Mouse (Mus musculus): Measurements from ENCODE around the gene Snapc5.
"Not testable (repeated sequence)": the region's sequence is repeated elsewhere in the genome, so short reads cannot be mapped to it uniquely, and the experiment has no call there.

Snapc5 gene

DNA sequence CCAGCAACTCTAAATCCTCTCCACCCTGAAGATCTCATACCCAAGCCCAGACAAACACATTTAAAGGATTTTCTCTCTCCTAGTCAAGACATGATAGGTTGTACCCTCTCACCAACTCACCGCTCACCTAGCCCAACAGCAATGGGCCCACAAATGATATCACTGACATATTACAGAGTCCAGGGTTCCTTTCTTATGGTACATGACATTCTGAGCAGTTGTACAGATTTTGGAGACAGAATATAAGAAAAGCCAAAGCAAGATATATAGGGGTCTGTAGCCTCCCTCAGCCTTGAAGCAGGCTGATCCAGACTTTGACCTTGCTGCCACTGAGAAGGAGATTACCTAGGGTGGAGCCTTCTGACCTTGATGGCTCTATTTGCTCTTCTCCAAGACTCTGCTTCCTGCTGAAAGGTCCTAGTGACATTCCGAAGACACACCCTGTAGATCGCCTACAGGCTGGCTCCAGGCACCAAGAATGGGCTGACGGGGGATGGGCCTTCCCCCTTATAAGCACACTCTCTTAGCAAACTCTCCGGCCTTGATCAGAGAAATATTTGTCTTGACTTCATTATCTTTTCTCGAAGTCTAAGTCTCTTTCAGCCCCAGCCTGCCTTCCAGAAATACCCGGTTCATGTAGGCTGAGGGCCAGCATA lies 19.8 kb downstream of the Snapc5 start:
- not testable (repeated sequence) for DNase-seq (ENCODE audit: extremely low spot score, low read depth, low spot score)

GRCm38 (mm10) chr9:64199897-64200296 lies 20.8 kb downstream of the Snapc5 start:
- no peak for DNase-seq (ENCODE audit: extremely low spot score, low read depth, low spot score)

- DNase-seq (ENCODE audit: extremely low spot score, low read depth, low spot score): no peak
Measured at GRCm38 (mm10) chr9:64202331-64202730, 23.3 kb downstream of the Snapc5 start.

- no peak for DNase-seq (ENCODE audit: extremely low spot score, low read depth, low spot score)
Measured at GRCm38 (mm10) chr9:64202866-64203265, 23.8 kb downstream of the Snapc5 start.

DNA sequence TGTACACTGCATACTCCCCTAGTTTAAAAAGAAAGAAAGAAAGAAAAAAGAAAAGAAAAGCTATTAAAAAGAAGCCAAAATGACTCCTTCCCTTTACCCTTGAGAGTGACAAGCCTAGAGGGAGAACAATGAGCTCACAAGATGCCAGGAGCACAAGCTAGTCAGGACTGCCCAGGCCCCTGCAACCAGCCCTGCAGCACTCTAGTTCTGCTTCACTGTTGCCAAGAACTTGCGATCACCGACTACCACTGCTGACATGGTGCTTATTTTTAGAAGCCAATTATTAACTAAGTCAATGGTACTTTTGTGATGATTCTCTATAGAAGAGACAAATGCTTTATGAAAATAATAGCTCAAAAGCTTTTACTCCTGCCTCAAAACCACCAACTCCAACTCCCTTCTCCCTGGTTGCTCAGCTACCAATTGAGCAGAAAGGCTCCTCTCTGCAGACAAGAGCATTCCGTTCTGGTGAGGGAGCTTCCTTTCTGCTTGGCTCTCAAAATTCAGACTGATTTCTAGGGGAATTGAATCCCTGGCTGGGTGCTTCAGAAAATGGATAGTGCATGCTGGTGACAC lies 28.5 kb downstream of the Snapc5 start:
- no peak for DNase-seq (ENCODE audit: extremely low spot score, low read depth, low spot score)

- DNase-seq (ENCODE audit: extremely low spot score, low read depth, low spot score): no peak
Measured at GRCm38 (mm10) chr9:64214452-64214851, 35.4 kb downstream of the Snapc5 start.

DNA sequence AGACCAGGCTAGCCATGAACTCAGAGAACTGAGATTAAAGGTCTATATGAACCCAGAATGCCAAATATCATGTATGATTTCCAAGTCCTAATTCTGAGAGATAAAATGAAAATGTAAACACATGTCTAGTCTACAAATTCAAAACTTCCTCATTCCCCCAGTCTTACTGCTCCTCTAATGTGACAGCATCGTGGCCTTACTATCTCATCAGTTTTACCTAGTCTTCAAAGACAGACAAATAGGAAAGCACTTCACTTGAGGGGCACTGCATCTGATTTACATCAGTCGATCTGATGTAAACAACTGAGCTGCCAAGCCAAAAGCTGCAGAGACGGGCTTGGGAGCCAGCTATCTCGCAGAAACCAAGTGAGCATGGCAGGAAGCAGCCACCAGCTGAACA lies 37.0 kb downstream of the Snapc5 start:
- no peak for DNase-seq (ENCODE audit: extremely low spot score, low read depth, low spot score)

DNA sequence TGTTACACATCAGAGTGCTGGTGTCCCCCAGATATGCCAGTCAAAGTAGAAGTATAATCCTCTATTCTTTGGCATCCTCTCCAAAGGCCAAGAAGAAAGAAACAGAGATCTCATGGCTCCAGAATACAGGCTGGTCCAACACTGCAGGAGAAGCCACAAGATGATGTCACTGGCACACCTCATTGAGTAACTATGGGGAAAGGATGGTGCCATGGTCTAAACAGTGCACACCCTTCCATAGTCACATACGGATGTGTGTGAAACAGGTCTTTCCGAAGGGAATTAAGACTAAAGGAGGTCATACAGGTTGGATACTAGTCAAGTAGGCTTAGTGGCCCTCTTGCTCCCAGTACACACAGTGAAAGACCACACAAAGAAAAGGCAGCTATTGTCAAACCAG lies 37.6 kb downstream of the Snapc5 start:
- no peak for DNase-seq (ENCODE audit: extremely low spot score, low read depth, low spot score)

DNA sequence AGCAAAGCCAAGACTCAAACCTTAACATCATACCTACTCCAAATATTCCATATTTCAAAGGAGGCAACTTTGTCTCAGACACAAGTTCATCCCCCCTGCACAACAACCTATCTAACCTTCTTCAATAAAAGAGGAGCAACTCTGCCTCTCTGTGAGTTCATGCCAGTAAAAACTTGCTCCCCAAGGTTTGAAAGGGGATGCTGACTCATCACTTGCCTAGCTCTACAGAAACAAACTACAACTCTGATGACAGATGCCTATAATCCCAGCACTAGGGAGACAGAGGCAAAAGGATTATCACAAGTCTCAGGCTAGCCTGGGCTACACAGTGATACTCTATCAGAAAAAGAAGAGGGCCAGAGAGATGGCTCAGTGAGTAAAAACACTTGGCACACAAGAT lies 38.8 kb downstream of the Snapc5 start:
- DNase-seq (ENCODE audit: extremely low spot score, low read depth, low spot score): no peak

DNA sequence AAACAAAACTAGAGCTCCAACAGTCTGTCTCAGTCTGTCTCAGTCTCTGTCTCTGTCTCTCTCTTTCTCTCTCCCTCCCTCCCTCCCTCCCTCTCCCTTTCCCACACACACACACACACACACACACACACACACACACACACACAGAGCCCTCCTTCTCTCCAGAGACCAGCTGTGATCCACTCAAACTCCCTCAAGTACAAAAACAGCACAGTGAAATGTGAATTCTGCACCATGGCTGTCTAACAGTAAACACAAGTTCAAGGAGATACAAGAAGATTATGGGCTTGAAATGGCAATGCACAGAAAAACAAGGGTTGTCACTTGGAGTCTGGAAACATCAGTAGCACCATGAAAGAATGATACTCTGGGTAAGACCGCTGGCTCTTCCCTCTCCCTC lies 40.2 kb downstream of the Snapc5 start:
- no peak for DNase-seq (ENCODE audit: extremely low spot score, low read depth, low spot score)

DNA sequence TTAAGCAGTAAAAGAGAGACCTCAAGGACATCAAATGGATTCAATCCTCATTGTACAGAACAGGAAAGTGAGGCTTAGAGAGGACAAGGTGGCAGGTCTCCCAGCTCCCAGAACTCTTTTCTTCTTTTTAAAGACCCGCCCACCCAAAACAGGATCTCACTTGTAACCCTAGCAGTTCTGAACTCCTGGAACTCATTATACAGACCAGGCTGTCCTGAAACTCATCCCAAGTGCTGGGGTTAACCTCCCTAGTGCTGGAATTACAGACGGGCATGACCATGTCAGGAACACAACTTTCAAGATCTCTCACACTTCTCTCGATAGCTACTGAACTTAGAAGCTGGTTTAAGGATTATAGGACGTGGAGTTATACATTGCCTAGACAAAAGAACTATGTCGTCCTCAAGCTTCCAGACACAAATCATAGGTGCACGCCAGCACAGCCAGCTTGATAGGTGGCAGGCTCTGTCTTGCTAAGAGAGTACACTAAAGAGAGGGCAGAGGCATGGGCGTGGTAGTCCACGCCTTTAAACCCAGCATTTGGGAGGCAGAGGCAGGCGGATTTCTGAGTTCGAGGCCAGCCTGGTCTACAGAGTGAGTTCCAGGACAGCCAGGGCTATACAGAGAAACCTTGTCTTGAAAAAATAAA lies 40.8 kb downstream of the Snapc5 start:
- no peak for DNase-seq (ENCODE audit: extremely low spot score, low read depth, low spot score)

DNA sequence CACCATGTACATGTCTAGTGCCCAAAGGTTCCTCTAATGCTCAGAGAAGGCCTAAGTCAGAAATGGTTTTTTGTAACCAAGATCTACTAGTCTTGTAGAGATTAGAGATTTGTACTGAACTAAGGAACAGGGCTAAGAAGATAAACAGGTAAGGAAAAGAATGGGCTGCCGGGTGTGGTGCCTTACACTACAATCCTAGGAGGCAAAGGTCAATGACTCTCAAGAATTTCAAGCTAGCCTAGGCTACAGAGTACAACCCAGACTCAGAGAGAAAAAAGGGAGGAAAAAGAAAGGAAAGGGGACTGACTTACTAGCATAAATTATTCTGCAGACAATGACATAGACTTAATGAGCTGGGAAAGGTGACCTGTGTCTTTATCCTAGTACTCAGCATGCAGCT lies 41.5 kb downstream of the Snapc5 start:
- DNase-seq (ENCODE audit: extremely low spot score, low read depth, low spot score): no peak

DNA sequence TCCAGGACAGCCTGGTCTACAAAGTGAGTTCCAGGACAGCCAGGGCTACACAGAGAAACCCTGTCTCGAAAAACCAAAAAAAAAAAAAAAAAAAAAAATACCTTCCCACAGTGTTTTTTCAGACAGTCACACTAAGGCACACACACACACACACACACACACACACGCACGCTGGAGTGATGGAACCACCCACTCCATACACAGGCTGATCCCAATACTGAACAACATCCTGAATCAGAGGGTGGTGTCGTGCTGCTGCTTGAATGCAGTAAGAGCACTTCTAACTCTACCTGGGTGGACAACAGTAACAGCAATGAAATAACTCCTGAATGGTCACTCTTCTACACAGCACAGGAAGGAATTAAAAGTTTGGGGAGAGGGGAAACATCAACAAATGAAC lies 42.4 kb downstream of the Snapc5 start:
- no peak for DNase-seq (ENCODE audit: extremely low spot score, low read depth, low spot score)

DNA sequence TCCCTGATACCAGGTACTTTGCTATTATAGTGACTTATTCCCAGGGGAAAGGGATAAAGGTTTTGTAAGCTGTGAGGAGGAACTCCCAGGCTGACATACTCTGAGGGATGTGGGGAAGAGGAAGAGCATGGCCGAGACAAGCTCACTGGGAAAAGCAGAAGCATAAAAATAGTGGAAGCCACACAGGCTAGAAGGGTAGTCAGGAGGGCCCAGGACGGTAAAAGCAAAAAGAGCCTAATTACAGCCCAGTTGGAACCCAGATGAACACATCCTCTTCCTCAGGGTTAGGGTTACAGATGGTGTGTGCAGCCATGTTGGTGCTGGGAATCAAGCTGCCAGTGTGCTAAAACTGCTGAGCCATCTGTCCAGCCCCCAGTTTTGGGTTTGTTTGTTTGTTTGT lies 43.0 kb downstream of the Snapc5 start:
- DNase-seq (ENCODE audit: extremely low spot score, low read depth, low spot score): no peak

DNA sequence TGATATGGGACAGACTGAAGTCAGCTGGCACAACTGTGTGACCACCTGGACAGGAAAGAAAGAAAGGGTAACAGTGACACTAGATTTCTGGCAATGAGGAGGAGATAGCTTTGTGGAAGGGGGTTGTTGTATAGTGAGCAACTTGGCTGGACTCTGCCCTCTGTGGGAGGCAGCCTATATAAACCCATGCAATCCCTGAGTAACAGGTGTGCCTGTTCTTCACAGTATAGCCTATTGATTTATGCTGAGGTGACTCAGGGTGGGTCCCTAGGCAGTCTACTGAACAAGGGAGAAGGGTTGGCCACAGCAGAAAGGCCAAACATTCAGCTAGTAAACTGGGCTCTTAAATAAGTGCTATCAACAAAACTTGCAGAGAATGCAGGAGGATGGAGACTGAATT lies 46.7 kb downstream of the Snapc5 start:
- no peak for DNase-seq (ENCODE audit: extremely low spot score, low read depth, low spot score)

DNA sequence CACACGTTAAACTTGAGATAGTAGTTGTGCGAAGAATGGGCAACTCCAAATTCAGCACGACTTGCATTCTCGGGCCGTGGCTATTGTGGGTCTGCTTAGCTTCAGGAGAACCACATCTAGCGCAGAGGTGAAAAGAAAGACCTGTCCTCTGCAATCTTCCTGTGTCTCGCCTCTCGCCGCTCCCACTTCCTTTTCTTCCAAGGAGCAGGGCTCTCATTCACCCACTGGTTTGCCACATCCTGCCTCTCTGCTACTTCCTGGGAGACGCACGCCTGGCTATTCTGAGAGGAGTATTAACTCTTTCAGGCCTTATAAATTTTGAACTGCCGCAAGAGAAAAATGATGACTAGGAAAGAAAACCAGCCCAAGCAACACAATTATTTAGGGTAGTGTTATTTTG lies 48.7 kb downstream of the Snapc5 start:
- DNase-seq (ENCODE audit: extremely low spot score, low read depth, low spot score): no peak

- no peak for DNase-seq (ENCODE audit: extremely low spot score, low read depth, low spot score)
Measured at GRCm38 (mm10) chr9:64228972-64229371, 49.9 kb downstream of the Snapc5 start.

- DNase-seq (ENCODE audit: extremely low spot score, low read depth, low spot score): no peak
Measured at GRCm38 (mm10) chr9:64231171-64231570, 52.1 kb downstream of the Snapc5 start.

DNA sequence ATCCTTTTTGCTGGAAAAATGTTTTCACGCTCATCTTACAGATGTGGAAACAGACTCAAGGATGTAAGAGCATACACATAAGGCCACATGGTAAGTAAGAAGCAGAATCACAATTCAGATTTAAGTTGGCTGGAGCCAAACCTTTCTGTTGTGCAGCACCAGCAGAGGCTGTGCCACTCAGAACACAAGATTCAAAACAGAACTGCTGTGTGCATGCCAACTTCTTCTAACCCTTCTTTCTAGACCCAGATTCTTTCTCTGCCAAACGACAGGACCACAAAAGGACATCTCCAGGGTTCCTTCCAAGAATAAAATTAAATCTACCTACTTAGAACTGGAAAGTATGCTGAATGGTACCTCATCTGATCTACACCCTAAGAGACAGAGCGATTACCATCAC lies 52.6 kb downstream of the Snapc5 start:
- no peak for DNase-seq (ENCODE audit: extremely low spot score, low read depth, low spot score)

DNA sequence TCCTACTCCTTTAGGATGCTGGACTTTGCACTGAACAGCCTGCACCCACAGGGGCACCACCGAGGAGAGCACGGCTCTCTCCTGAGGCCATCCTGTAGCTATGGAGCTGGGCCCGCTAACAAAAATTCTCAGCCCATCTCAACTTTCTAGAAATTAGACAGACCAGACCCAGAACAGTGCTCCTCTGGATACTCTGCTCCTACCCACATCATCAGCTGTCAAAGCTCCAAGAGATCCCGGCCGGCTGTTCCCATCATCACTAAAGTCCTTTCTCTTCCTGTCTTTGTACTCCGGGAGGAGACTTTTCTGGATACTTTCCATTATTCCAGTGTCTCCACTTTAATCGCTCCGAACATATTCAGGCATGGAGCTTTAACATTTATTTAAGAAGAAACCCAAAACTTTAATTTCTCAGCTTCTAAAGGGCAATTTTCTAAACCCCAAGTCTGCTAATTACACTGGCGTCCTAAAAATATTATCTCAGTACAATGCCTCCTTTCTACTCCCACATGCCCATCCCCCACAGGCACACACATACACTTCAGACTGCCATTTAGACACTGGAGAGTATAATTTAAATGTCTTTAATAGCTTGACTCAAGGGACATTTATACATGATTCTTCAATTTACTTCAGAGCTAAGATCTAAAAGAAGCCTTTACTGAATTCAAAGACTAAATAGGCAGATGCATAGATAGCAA lies 53.3 kb downstream of the Snapc5 start:
- no peak for DNase-seq (ENCODE audit: extremely low spot score, low read depth, low spot score)

Measured in hindlimb bud, embryonic 11.5 days (tissue).